Mouse (Mus musculus) lung, postnatal 14 days (tissue): Measurements from ENCODE around the gene B4galnt3.

Experiments
- DNase-seq: peaks from one replicate; pipeline ENCODE4 v3.0.0; 2021

B4galnt3 gene

GRCm38 (mm10) chr6:120216702-120217101 lies 77.7 kb downstream of the B4galnt3 start:
- no peak for DNase-seq

- DNase-seq = no peak
Measured at GRCm38 (mm10) chr6:120211536-120211935, 82.8 kb downstream of the B4galnt3 start.

GRCm38 (mm10) chr6:120206586-120206985 lies 87.8 kb downstream of the B4galnt3 start:
- DNase-seq = no peak

- DNase-seq = no peak
Measured at GRCm38 (mm10) chr6:120202406-120202805, 92.0 kb downstream of the B4galnt3 start.

GRCm38 (mm10) chr6:120201956-120202355 lies 92.4 kb downstream of the B4galnt3 start:
- DNase-seq = no peak

GRCm38 (mm10) chr6:120199638-120200394 lies 94.5 kb downstream of the B4galnt3 start:
- no peak for DNase-seq

- DNase-seq = peak; percentile 89
Measured at GRCm38 (mm10) chr6:120197964-120198363, 96.4 kb downstream of the B4galnt3 start.

GRCm38 (mm10) chr6:120196837-120197236 lies 97.5 kb downstream of the B4galnt3 start:
- peak; percentile 56 for DNase-seq

GRCm38 (mm10) chr6:120194963-120195362 lies 99.4 kb downstream of the B4galnt3 start:
- peak; percentile 67 for DNase-seq

- no peak for DNase-seq
Measured at GRCm38 (mm10) chr6:120194305-120194704, 100.1 kb downstream of the B4galnt3 start.

GRCm38 (mm10) chr6:120193793-120194192 lies 100.6 kb downstream of the B4galnt3 start:
- DNase-seq = no peak

GRCm38 (mm10) chr6:120193174-120193573 lies 101.2 kb downstream of the B4galnt3 start:
- peak; percentile 90 for DNase-seq

- peak; percentile 74 for DNase-seq
Measured at GRCm38 (mm10) chr6:120192211-120192870, 102.0 kb downstream of the B4galnt3 start.

GRCm38 (mm10) chr6:120191396-120192170 lies 102.8 kb downstream of the B4galnt3 start:
- no peak for DNase-seq

- no peak for DNase-seq
Measured at GRCm38 (mm10) chr6:120190912-120191311, 103.4 kb downstream of the B4galnt3 start.

GRCm38 (mm10) chr6:120190365-120190764 lies 104.0 kb downstream of the B4galnt3 start:
- no peak for DNase-seq

GRCm38 (mm10) chr6:120189287-120189686 lies 105.1 kb downstream of the B4galnt3 start:
- DNase-seq = no peak

GRCm38 (mm10) chr6:120188376-120189235 lies 105.8 kb downstream of the B4galnt3 start:
- DNase-seq = no peak

GRCm38 (mm10) chr6:120187587-120188176 lies 106.7 kb downstream of the B4galnt3 start:
- peak; percentile 59 for DNase-seq

GRCm38 (mm10) chr6:120186594-120186993 lies 107.8 kb downstream of the B4galnt3 start:
- DNase-seq = no peak

- DNase-seq = no peak
Measured at GRCm38 (mm10) chr6:120185756-120186155, 108.6 kb downstream of the B4galnt3 start.
